Mouse (Mus musculus) layer of hippocampus, postnatal 10 days (tissue): ENCODE measurements around the gene Uqcrq. TPM values are rescaled to one million over a fixed set of nuclear protein-coding genes. Genes with fewer than 3 reads are reported as not detected.
A peak's percentile ranks its signal among the peaks of the same experiment; 100 is the strongest.

Experiments used
- DNase-seq, 2 experiments: peaks; one replicate each; pipeline ENCODE4 v3.0.0; 2021; ENCODE audit warnings: low spot score in 2 of 2
- long read RNA-seq: library from polyadenylated mRNA; stranded (forward); transcript quantifications from one replicate; pipeline ENCODE4 v2.0.0, GENCODE M21; 2023
- total RNA-seq, 2 experiments: library from RNA; stranded (reverse); gene quantifications; 2 replicates each; pipeline ENCODE4 v1.2.3; 2021

The Uqcrq gene
- total RNA-seq: 100 to 1,000 TPM; 522 to 555 TPM
- long read RNA-seq, transcript Uqcrq-204 (2 exons, 375 nt): minor isoform, 13 of 980 reads
- long read RNA-seq, transcript Uqcrq-201 (2 exons, 1,521 nt): major isoform, 581 of 980 reads
- long read RNA-seq, transcript Uqcrq-203 (3 exons, 405 nt): minor isoform, 21 of 980 reads
- long read RNA-seq, partial matches to known transcripts: 362 of 980 reads
- long read RNA-seq, other reads (novel, unspliced or antisense): 3 of 980 reads

DNA sequence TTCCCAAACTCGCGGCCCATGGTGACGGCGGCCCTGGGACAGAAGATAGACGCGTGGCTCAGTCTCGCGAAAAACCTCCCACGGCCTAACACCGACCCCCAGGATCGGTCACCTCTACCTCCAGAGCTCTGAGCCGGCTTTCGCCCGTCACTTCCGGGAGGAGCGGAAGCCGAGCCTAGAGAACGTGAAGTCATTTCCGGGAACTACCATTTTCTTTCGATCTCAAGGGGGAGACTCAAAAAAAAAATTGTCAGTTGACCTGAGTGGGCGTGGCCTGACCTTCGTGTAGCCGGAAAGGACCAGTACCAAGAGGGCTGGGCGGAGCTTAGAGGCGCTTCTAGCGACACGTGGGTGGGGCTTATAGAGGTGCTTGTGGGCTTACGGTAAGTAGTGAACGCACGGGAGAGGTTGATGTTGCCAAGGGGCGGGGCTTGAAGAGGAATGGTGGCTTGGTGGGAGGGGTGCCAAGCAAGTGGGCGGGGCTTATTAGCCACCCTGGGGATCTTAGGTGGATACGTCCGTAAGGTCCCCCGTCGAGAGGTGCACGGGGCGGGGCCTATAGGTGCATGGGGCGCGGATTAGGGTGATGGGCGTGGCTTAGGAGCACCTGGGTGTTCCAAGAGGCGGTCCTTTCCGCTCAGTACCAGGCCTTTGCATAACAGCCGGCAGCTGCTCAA lies at the start of gene Uqcrq, which contains the start of gene Gdf9:
Gene Uqcrq (minus strand): TSS at position 162 of the 677 bp plus-strand sequence.
Gene Gdf9 (plus strand): TSS at position 354 of the 677 bp plus-strand sequence.
- peak; percentile 98 to 99 for DNase-seq

DNA sequence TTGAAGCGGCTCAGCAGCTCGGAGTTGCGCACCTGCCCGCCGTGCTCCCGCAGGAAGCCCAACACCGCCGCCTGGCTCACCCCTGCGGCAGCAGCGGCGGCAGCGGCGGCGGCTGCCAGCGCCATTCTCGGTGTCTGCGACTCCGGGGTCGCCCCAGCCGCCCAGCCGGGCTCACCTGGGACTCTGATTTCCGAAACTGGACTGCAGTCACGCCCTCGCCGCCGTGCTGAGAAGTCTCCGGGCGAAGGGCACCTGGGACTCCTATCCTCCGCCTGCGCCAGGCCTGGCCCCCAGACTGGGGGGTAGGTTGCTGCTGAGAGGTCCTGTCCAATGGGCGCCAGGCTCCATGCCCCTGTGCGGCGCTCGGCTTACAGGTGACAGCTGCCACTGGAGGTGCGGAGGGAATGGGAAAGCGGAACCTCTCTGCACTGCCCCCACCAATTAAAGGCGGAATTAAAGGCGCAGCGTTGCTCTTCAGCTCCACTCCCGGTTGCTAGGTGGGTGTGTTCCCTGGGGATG lies 49.2 kb upstream of the Uqcrq start, which contains the start of the genes Gm9945 and Sowaha:
Gene Gm9945 (plus strand): TSS at position 384 of the 519 bp plus-strand sequence.
Gene Sowaha (minus strand): TSS at position 492 of the 519 bp plus-strand sequence.
- peak; percentile 56 to 70 for DNase-seq

DNA sequence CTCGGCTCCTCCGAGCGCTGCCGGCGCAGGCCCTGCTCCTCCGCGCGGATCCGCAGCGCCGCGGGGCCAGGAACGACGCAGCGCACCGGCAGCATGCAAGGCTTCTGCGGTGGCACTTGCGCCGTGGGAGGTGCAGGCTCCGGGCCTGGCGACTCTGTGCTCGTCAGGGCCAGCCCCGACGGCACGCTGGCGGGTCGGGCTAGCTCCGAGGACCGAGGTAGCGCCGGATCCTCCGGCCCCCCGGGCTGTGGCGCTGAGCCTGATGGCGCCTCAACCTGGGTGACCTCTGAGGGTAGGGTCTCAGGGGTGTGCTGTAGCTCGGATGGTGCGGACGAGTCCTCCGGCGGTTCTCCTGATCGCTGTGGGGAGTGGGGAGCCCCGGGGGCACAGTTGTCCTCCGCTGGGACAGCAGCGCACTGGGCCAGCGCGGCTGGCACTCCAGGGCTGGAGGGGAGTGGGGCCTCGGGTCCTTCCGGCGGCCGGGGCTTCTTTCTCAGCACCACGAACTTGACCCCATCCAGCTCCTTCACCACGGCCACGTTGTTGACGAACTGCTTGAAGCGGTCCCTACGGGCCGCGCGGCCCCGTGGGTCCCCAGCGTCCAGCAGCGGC lies 48.6 kb upstream of the Uqcrq start:
- DNase-seq: peak in 1 of 2 experiments; percentile 42

DNA sequence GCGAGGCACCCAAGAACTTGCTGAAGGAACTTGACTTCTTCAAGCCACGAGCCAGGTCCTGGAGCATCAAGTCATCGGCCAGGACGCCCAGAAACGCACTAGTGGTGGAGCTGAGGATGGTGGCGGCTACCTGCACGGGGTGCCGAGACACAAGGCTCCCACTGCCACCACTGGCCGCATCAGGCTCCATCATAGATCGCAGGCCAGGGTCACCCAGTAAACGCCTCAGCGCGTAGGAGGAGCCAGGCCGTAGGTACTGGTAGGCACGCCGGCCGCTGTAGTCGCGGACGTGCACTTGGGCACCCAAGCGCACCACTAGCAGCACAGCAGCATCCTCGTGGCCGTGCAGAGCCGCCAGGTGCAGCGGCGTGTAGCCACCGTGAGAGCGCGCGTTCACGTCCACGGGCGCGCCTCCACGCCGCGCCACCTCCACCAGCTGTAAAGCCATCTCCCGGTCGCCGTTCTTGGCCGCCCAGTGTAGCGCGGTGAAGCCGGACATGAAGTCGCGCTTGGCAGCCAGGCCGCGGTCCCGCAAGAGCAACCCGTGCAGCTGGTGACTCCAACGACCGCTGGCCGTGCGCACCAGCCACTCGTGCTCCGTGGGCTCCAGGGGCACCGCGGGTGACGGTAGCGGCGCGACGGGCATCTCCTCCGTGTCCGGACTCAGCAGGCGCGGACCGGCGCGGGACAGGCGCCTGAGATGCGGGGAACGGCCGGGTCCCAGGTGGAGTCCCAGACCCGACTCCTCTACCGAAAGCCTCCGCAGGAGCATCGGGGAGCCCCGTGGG lies 47.9 kb upstream of the Uqcrq start:
- DNase-seq: peak in 1 of 2 experiments; percentile 40

DNA sequence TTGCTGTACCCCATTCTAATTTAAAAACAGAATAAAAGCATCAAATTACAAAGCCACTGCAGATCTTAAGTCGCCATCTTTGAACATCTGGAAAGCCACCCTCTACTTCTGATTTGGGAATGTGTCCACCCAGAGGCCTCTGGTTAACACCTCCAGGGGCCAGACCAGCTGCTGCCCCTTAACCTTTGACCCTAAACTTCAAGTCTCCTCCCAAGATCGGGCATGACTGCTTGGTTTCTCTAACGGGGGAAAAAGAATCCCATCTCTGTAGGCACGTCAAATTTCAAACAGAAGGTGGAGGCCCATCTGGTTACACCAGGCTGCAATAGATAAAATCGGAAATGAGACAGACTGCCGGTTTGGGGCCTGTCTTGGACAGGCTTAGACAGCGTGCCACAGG lies 47.2 kb upstream of the Uqcrq start:
- no peak for DNase-seq

DNA sequence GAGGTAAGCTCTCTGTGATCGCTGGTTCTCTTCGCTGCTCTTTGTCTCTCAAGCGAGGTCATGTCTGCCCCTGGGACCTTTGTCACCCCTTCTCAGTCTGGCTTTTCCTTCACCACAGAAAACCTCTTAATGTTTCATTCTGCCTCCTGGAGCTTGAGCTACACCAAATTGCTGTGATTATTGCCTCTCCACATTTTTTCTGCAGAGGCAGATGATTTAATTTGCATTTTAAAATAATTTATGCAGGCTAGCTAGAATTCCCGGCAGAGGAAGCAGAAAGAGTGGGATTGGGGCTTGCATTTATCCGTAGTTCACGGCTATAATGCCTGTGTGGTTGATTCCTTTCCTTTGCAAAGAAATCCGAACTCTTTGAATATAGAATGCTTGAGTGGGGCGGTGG lies 45.0 kb upstream of the Uqcrq start:
- no peak for DNase-seq

DNA sequence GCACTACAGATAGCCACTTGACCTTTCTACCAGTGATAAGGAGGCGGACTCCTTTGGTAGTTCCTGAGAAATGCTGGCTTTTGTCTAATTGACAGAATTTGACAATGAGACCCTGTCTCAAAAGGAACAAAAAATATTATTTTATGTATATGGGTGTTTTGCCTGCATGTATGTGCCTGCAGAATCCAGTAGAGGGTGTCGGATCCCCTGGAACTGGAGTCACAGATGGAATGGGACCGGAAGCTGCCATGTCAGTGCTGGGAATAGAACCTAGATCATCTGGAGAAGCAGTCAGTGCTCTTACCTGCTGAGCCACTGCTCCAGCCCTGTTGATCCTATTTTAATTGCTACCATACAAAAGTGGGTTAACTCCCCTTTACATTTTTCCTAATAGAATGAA lies 42.1 kb upstream of the Uqcrq start:
- no peak for DNase-seq

DNA sequence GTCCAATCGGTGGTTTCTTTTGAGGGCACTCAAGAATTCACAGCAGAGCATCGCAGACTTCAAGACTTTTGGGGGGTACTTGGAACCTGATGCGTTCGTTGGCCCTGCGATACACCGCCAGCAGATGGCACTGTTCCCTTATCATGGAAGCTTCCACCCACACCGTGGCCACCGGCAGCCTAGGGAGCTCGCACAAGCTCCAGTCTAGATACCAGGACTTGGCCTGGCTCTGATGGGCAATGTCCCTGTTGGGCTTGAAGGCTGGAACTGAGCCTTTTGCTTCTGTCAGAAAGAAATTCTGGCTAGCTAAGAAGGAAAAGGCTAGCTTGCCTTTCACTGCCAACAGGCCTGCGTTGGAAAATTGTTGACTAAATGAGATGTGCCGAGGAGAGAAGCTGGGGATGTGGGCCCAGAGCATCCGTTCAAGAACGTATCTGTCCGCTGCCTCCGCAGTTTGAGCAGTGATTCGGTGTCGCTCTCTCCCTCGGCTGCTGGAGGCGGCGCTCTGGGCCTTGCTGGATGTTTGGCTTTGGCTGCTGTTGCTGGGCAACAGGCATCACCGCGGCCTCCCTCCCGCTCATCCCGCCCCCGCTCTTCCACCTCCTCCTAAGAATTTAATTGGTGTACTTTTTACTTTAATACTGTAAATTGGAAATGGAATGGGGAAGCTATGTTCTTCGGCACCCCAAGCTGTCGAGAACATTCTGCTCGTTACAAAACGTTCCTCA lies 39.5 kb upstream of the Uqcrq start, which contains the start of gene Gm9837:
Gene Gm9837 (minus strand): TSS at position 512 of the 728 bp plus-strand sequence.
- DNase-seq: peak; percentile 97

DNA sequence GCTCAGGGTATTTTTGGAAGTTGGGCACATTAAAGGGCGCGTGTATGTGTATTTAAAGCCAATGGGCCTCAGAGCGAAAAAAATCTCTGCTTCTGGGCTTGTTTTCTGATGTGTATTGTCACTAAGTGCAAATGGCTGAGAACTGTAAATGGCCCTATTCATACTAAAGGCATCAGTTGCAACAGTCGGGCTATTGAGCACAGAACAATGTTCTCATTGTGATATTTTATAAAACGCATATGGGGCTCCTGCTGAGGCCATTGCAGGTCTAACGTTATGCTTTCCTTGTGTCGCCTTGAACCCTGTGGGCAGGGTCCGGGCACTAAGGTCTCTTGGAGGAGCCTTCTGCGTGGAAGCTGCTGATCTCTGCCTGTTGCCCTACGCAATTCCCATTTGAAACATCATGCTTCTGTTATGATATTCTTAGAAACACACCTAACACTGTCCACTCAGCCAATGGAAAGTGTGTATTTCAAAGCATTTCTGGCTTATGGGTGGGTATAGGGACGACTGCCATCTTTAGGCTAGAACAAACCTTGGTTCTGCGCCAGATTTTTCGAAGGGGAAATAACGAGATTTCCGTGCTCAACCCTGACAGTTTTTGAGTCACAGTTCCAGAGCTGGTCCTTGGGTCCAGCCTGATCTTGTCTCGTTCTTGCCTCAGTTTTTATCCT lies 38.8 kb upstream of the Uqcrq start:
- DNase-seq: no peak

DNA sequence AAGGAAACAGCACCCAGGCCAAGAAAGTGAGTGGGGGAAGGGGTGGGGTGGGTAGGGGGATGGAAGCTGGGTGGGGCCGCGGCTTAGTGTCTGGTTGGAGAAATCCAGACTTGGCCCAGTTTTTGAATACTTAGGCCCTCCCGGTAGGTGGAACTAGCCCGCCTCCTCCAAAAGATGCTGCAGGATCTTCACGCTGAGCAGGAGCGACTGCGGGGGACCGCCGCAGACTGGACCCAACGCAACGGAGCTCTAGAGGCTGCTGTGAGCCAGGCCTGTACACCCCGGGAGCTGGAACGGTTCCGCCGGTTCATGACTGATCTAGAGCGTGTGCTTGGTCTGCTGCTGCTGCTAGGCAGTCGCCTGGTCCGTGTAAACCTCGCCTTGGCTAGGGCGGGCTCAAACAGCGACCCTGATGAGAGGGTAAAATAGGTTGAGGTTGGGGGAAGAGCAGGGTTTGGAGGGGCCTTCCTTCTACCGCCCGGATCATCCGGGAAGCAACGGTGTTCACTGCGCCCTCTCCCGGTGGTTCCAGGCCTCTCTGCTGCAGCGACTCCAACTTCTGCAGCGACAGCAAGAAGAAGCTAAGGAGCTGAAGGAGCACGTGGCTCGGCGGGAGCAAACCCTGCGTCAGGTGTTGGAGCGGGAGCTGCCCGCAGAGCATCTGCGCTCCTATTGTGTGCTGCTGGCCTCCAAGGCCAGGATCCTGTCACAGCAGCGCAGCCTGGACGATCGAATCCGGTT lies 35.8 kb upstream of the Uqcrq start:
- DNase-seq: peak; percentile 90 to 91

DNA sequence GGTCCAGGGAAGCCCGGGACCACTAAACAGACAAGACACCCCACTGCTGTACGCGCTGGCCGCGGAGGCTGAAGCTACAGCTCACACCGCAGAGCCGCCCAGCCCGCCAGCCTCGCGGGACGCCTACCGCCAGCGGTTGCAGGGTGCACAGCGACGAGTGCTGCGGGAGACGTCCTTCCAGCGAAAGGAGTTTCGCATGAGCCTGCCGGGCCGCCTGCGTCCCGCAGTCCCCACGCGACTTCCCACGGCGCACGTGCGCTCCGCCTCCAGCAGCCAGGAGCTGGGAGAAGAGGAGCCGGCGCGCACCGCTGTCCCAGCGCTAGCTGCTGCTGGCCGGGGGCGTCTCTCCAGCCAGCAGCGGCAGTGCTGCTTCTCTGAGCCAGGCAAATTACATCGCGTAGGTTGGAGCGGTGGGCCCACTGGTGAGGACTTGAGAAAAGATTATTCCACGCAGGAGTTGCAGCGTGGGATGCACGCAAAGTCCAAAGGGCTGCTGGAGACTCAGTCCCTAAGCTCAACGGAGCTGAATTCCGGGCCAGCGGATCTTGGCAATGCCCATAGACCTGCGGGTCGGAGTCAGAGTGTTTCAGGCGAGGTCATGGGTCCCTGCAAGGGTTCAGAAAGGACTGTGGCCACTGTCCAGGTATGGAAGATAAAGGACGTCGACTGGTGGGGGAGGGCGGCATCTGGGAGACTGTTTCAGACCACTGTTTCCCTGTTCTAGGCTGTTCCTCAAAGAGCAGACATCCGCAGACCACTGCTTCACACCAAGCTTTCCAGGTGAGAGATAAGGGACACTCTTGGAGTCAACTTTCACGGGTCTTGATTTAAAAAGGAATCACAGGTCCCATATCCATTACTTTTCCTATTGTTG lies 33.2 kb upstream of the Uqcrq start:
- peak in 1 of 2 experiments; percentile 27 for DNase-seq

DNA sequence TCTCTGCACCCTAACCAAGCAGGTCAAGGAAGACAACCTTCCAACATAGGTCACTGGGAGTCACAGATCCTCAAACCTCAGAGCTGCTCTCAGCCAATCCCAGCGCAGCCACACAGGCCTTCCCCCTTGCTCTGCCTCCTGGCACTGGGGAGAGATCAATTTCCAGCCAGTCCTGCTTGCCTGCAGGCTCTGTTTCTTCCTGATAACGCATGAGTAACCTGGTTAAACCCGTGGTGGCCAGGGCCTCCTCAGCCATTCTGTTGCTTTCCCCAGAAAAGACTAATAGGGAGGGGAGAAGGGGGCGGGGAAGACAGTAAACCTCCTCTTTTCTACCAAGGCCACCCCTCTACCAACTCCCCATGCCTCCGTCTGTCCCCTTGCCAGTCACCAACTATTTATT lies 31.1 kb upstream of the Uqcrq start:
- no peak for DNase-seq

DNA sequence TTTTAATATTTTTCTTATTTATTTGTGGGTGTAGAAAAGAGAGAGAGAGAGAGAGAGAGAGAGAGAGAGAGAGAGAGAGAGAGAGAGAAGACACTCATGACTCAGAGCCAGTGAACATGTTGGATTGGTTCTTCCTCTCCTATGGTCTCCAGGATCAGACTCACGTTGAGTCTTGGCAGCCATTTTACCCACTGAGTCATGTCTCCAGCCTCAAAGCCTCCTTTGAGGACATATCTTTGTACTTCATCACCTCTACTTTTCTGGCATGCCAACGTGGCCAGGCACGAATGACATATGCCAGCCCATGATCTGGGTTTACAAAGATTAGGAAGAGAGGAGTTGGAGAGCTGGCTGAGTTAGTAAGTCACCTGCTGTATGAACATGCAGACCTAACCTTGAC lies 29.6 kb upstream of the Uqcrq start:
- DNase-seq: no peak

DNA sequence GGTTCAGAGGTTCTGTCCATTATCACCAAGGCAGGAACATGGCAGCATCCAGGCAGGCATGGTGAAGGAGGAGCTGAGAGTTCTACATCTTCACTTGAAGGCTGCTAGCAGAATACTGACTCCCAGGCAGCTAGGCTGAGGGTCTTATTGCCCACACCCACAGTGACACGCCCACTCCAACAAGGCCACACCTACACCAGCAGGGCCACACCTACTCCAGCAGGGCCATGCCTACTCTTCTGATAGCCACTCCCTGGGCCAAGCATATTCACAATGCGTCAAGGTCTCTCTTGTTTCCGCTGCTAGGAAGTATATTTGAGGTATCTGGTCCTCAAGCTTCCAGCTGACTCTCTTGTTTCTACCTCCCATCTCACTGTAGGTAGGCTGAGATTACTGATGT lies 28.4 kb upstream of the Uqcrq start:
- no peak for DNase-seq

DNA sequence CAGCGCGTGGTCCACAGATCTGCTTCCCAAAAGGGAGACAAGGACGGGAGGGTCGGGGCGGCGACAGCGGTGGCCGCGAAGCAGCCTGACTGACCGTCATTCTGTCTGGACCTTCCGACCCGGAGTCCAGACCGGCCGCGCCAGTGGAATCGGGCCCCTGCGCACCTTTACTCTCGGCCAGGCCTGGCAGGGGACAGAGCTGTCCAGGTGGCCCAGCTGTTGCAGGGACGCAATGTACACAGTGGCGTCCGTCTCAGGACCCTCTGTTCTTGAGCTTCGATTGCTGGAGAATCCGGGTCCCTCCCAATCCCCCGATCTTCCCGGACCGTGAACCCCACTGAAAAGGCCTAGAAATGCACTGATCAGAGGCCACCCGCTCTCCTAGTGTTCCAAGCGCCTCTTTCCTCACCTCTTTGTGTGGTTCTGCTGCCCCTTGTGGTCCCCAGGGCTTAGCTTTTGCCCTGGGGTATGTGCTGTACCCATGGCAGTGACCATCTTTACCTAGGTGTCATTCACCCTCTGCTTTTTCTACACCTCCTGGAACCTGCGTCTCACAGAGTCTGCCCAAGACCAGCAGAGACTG lies 26.8 kb upstream of the Uqcrq start:
- DNase-seq: no peak

DNA sequence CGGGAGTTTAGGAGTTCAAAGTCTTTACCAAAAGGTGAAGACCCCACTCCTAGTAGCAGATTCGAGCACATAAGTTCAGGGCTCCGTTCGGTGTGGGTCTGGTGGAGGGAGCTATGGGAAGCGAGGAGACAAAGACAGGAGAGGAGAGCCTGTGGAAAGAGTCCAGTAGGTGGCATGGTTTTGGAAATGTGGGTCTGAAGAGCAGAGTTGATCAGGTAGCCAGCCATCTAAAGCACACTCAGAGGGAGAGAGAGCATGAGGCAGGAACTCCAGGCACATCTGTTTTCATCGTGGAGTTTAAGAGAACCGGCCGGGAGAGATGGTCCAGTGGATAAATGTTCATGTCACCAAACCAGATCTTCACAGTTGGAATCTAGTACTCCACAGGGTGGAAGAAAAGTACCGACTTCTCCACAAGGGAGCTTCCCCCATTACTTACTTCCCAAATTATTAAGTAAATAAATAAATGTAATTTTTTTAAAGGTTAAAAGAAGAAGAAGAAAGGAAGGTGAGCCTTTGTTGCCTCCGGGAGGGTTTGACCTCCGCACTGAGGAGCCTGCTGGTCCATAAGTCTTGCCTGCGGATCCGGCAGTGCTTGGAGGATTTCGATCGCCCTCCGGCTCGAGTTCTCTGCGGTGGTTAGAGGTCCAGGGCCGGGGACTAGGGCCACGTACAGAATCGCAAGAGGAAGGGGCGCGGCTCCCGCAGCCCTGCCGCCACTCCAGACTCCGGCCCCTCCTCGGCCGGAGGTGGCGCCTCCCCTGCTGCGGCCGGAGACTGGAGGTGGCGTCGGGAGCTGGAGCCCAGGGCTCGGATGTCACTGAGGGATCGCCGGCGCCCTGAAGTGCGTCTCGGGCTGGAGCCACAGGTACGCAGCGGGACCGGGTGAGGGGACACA lies 26.1 kb upstream of the Uqcrq start, which contains the start of the genes Gm10447 and Shroom1:
Gene Gm10447 (minus strand): TSS at position 637 of the 898 bp plus-strand sequence.
Gene Shroom1 (plus strand): TSS at position 732 of the 898 bp plus-strand sequence.
- peak; percentile 27 to 44 for DNase-seq
